Mouse (Mus musculus): ENCODE results near the gene Bcl2a1d.
"Not testable (repeated sequence)": the region's sequence is repeated elsewhere in the genome, so short reads cannot be mapped to it uniquely, and the experiment has no call there.

DNA sequence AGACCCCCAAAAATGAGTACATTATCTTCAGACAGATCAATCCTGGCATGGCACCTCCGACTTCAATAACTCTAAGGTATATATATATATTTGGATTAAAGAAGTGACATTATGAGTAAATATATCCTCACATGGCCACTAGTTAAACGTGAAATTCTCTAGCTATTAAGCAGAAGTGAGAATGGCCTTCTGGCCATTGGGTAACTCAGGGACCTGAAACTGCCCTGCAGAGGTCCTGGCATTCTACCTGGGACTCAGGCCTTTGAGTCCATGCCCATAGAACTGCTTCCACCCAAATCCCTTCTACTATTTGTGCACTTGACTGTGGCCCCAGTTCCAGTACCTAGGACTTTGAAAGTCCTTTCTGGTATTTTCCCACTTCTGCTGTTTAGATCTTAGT, 40.4 kb downstream of the Bcl2a1d start:
- TF ChIP-seq CTCF (IDR thresholded peaks at IDR 0.05; ENCODE audit: extremely low read depth, insufficient read length, insufficient replicate concordance, low read depth, low read length); POLR2A (IDR thresholded peaks at IDR 0.05; ENCODE audit: low read depth, low read length): not testable (repeated sequence)
